Mouse (Mus musculus): Measurements from ENCODE around the gene Gm37240.

The Gm37240 gene

GRCm38 (mm10) chr3:84732016-84732502, 1155.3 kb downstream of the Gm37240 start:
- intact Hi-C loops (cut with DNase I) = no loop called here

GRCm38 (mm10) chr3:84731403-84732015, 1155.8 kb downstream of the Gm37240 start:
- intact Hi-C loops (cut with DNase I) = no loop called here

- intact Hi-C loops (cut with DNase I) = no loop called here
Observed at GRCm38 (mm10) chr3:84731003-84731402, 1156.3 kb downstream of the Gm37240 start.

GRCm38 (mm10) chr3:84729806-84730205, 1157.5 kb downstream of the Gm37240 start:
- intact Hi-C loops (cut with DNase I) = no loop called here

GRCm38 (mm10) chr3:84723996-84724395, 1163.3 kb downstream of the Gm37240 start:
- intact Hi-C loops (cut with DNase I) = no loop called here

- intact Hi-C loops (cut with DNase I) = no loop called here
Observed at GRCm38 (mm10) chr3:84722680-84723079, 1164.6 kb downstream of the Gm37240 start.

- intact Hi-C loops (cut with DNase I) = no loop called here
Observed at GRCm38 (mm10) chr3:84715073-84715768, 1172.1 kb downstream of the Gm37240 start.

GRCm38 (mm10) chr3:84712941-84713340, 1174.4 kb downstream of the Gm37240 start:
- intact Hi-C loops (cut with DNase I) = no loop called here

- intact Hi-C loops (cut with DNase I) = no loop called here
Observed at GRCm38 (mm10) chr3:84710723-84711122, 1176.6 kb downstream of the Gm37240 start.

- intact Hi-C loops (cut with DNase I) = no loop called here
Observed at GRCm38 (mm10) chr3:84709967-84710366, 1177.4 kb downstream of the Gm37240 start.

- intact Hi-C loops (cut with DNase I) = no loop called here
Observed at GRCm38 (mm10) chr3:84709100-84709499, 1178.2 kb downstream of the Gm37240 start.

GRCm38 (mm10) chr3:84708469-84708868, 1178.8 kb downstream of the Gm37240 start:
- intact Hi-C loops (cut with DNase I) = no loop called here

- intact Hi-C loops (cut with DNase I) = no loop called here
Observed at GRCm38 (mm10) chr3:84705224-84705623, 1182.1 kb downstream of the Gm37240 start.

GRCm38 (mm10) chr3:84703083-84703810, 1184.1 kb downstream of the Gm37240 start:
- intact Hi-C loops (cut with DNase I) = no loop called here

GRCm38 (mm10) chr3:84701964-84702363, 1185.4 kb downstream of the Gm37240 start:
- intact Hi-C loops (cut with DNase I) = no loop called here

- intact Hi-C loops (cut with DNase I) = no loop called here
Observed at GRCm38 (mm10) chr3:84701509-84701908, 1185.8 kb downstream of the Gm37240 start.

GRCm38 (mm10) chr3:84696428-84696917, 1190.8 kb downstream of the Gm37240 start:
- intact Hi-C loops (cut with DNase I) = no loop called here

- intact Hi-C loops (cut with DNase I) = no loop called here
Observed at GRCm38 (mm10) chr3:84695867-84696361, 1191.4 kb downstream of the Gm37240 start.

- intact Hi-C loops (cut with DNase I) = no loop called here
Observed at GRCm38 (mm10) chr3:84695418-84695817, 1191.9 kb downstream of the Gm37240 start.

- intact Hi-C loops (cut with DNase I) = loop anchor here (1.0 to 5.0 kb wide), 4 partner anchors 77 to 213 kb away; no protein-coding TSS in a partner anchor
Observed at GRCm38 (mm10) chr3:84693886-84694285, 1193.4 kb downstream of the Gm37240 start.

GRCm38 (mm10) chr3:84692647-84693199, 1194.6 kb downstream of the Gm37240 start:
- intact Hi-C loops (cut with DNase I) = loop anchor here (1.0 to 5.0 kb wide), 4 partner anchors 75 to 215 kb away; no protein-coding TSS in a partner anchor
